Mouse (Mus musculus): ENCODE measurements around the gene Gfer.
A peak's percentile ranks its signal among the peaks of the same experiment; 100 is the strongest.
"Not testable (repeated sequence)": the region's sequence is repeated elsewhere in the genome, so short reads cannot be mapped to it uniquely, and the experiment has no call there.

Gfer gene

GRCm38 (mm10) chr17:24692385-24692784 lies 3.6 kb downstream of the Gfer start:
- ATAC-seq (ENCODE audit: insufficient number of reproducible peaks, low FRiP score, low TSS enrichment), result no peak

- ATAC-seq (ENCODE audit: insufficient number of reproducible peaks, low FRiP score, low TSS enrichment), result no peak; the same call in 1 of the 2 replicates
Measured at GRCm38 (mm10) chr17:24689251-24690081, 6.5 kb downstream of the Gfer start, which contains the start of gene Syngr3. Syngr3 (minus strand) TSS chr17:24689955.

- ATAC-seq (ENCODE audit: insufficient number of reproducible peaks, low FRiP score, low TSS enrichment), result no peak
Measured at GRCm38 (mm10) chr17:24687599-24687998, 8.4 kb downstream of the Gfer start.

- ATAC-seq (ENCODE audit: insufficient number of reproducible peaks, low FRiP score, low TSS enrichment), result no peak
Measured at GRCm38 (mm10) chr17:24687146-24687595, 8.8 kb downstream of the Gfer start.

GRCm38 (mm10) chr17:24686514-24686913 lies 9.4 kb downstream of the Gfer start:
- ATAC-seq (ENCODE audit: insufficient number of reproducible peaks, low FRiP score, low TSS enrichment), result no peak

- no peak for ATAC-seq (ENCODE audit: insufficient number of reproducible peaks, low FRiP score, low TSS enrichment)
Measured at GRCm38 (mm10) chr17:24677500-24678080, 18.4 kb downstream of the Gfer start.

GRCm38 (mm10) chr17:24676877-24677276 lies 19.1 kb downstream of the Gfer start:
- ATAC-seq (ENCODE audit: insufficient number of reproducible peaks, low FRiP score, low TSS enrichment), result no peak

- ATAC-seq (ENCODE audit: insufficient number of reproducible peaks, low FRiP score, low TSS enrichment), result no peak
Measured at GRCm38 (mm10) chr17:24676187-24676586, 19.8 kb downstream of the Gfer start.

GRCm38 (mm10) chr17:24674277-24674676 lies 21.7 kb downstream of the Gfer start:
- ATAC-seq (ENCODE audit: insufficient number of reproducible peaks, low FRiP score, low TSS enrichment), result no peak

- ATAC-seq (ENCODE audit: insufficient number of reproducible peaks, low FRiP score, low TSS enrichment), result no peak
Measured at GRCm38 (mm10) chr17:24672141-24672540, 23.8 kb downstream of the Gfer start.

- no peak for ATAC-seq (ENCODE audit: insufficient number of reproducible peaks, low FRiP score, low TSS enrichment)
Measured at GRCm38 (mm10) chr17:24671346-24671745, 24.6 kb downstream of the Gfer start.

- ATAC-seq (ENCODE audit: insufficient number of reproducible peaks, low FRiP score, low TSS enrichment), result no peak
Measured at GRCm38 (mm10) chr17:24670246-24670844, 25.6 kb downstream of the Gfer start.

- ATAC-seq (ENCODE audit: insufficient number of reproducible peaks, low FRiP score, low TSS enrichment), result peak; percentile 89; the same call in 1 of the 2 replicates
Measured at GRCm38 (mm10) chr17:24669545-24670245, 26.3 kb downstream of the Gfer start, which contains the start of gene Zfp598. Zfp598 (plus strand) TSS chr17:24669687.

- ATAC-seq (ENCODE audit: insufficient number of reproducible peaks, low FRiP score, low TSS enrichment), result not testable (repeated sequence)
Measured at GRCm38 (mm10) chr17:24669214-24669544, 26.8 kb downstream of the Gfer start.

GRCm38 (mm10) chr17:24667416-24667815 lies 28.5 kb downstream of the Gfer start:
- 0 out of 2 replicates have a peak, but pooled peaks have one; percentile 31 for ATAC-seq (ENCODE audit: insufficient number of reproducible peaks, low FRiP score, low TSS enrichment)

GRCm38 (mm10) chr17:24667011-24667410 lies 28.9 kb downstream of the Gfer start:
- not testable (repeated sequence) for ATAC-seq (ENCODE audit: insufficient number of reproducible peaks, low FRiP score, low TSS enrichment)

GRCm38 (mm10) chr17:24658017-24658758 lies 37.8 kb downstream of the Gfer start, which contains the start of gene Npw:
Npw (minus strand) TSS chr17:24658457.
- ATAC-seq (ENCODE audit: insufficient number of reproducible peaks, low FRiP score, low TSS enrichment), result no peak

GRCm38 (mm10) chr17:24654969-24655368 lies 41.0 kb downstream of the Gfer start:
- no peak for ATAC-seq (ENCODE audit: insufficient number of reproducible peaks, low FRiP score, low TSS enrichment)

- no peak for ATAC-seq (ENCODE audit: insufficient number of reproducible peaks, low FRiP score, low TSS enrichment)
Measured at GRCm38 (mm10) chr17:24653967-24654710, 41.8 kb downstream of the Gfer start.
